Mouse (Mus musculus): Measurements from ENCODE around the gene Bpifb5.
"Not testable (repeated sequence)": the region's sequence is repeated elsewhere in the genome, so short reads cannot be mapped to it uniquely, and the experiment has no call there.

Gene Bpifb5

GRCm38 (mm10) chr2:154223265-154223916 lies at the start of gene Bpifb5:
Bpifb5 (plus strand) TSS chr2:154223742.
- peak; percentile 71 to 82 for DNase-seq

- not testable (repeated sequence) for DNase-seq
These were observed 41.6 kb upstream of the Bpifb5 start for GRCm38 (mm10) chr2:154181900-154182299.

GRCm38 (mm10) chr2:154183061-154183460 lies 40.5 kb upstream of the Bpifb5 start:
- not testable (repeated sequence) for DNase-seq

GRCm38 (mm10) chr2:154185319-154185718 lies 38.2 kb upstream of the Bpifb5 start:
- DNase-seq, result no peak

- DNase-seq, result no peak
These were observed 37.8 kb upstream of the Bpifb5 start for GRCm38 (mm10) chr2:154185748-154186147.

- no peak for DNase-seq
These were observed 36.1 kb upstream of the Bpifb5 start for GRCm38 (mm10) chr2:154187468-154187867.

GRCm38 (mm10) chr2:154189877-154190434 lies 33.6 kb upstream of the Bpifb5 start:
- no peak for DNase-seq

- peak; percentile 16 to 33 for DNase-seq
These were observed 32.8 kb upstream of the Bpifb5 start, which contains the start of gene Bpifb1 for GRCm38 (mm10) chr2:154190546-154191258. Bpifb1 (plus strand) TSS chr2:154190818.

- no peak for DNase-seq
These were observed 31.4 kb upstream of the Bpifb5 start for GRCm38 (mm10) chr2:154192141-154192540.

GRCm38 (mm10) chr2:154193071-154193470 lies 30.5 kb upstream of the Bpifb5 start:
- no peak for DNase-seq

- no peak for DNase-seq
These were observed 29.5 kb upstream of the Bpifb5 start for GRCm38 (mm10) chr2:154193994-154194504.

- DNase-seq, result no peak
These were observed 26.5 kb upstream of the Bpifb5 start for GRCm38 (mm10) chr2:154197036-154197435.

- no peak for DNase-seq
These were observed 18.9 kb upstream of the Bpifb5 start for GRCm38 (mm10) chr2:154204630-154205029.

GRCm38 (mm10) chr2:154206908-154207307 lies 16.6 kb upstream of the Bpifb5 start:
- peak; percentile 62 to 65 for DNase-seq

GRCm38 (mm10) chr2:154209112-154209511 lies 14.4 kb upstream of the Bpifb5 start:
- no peak for DNase-seq

- DNase-seq, result no peak
These were observed 12.4 kb upstream of the Bpifb5 start for GRCm38 (mm10) chr2:154211121-154211520.

GRCm38 (mm10) chr2:154211881-154212280 lies 11.7 kb upstream of the Bpifb5 start:
- no peak for DNase-seq

- peak; percentile 83 to 85 for DNase-seq
These were observed 8.4 kb upstream of the Bpifb5 start for GRCm38 (mm10) chr2:154215191-154215590.

- DNase-seq, result no peak
These were observed 3.6 kb upstream of the Bpifb5 start for GRCm38 (mm10) chr2:154219950-154220349.

- DNase-seq, result peak; percentile 8 to 35
These were observed 353 bp downstream of the Bpifb5 start for GRCm38 (mm10) chr2:154223917-154224273.

GRCm38 (mm10) chr2:154226991-154227390 lies 3.4 kb downstream of the Bpifb5 start:
- no peak for DNase-seq

GRCm38 (mm10) chr2:154227830-154228229 lies 4.3 kb downstream of the Bpifb5 start:
- DNase-seq, result no peak

GRCm38 (mm10) chr2:154233426-154233825 lies 9.9 kb downstream of the Bpifb5 start:
- DNase-seq, result no peak

- DNase-seq, result no peak
These were observed 17.2 kb downstream of the Bpifb5 start for GRCm38 (mm10) chr2:154240771-154241170.

Data from kidney, postnatal 4 days (tissue).